Mouse (Mus musculus): Measurements from ENCODE around the gene Pigq. TPM values are rescaled to one million over a fixed set of nuclear protein-coding genes. Genes with fewer than 3 reads are reported as not detected.

Pigq gene
- total RNA-seq, 2 experiments from 2014 or later = 135 to 137 TPM

GRCm38 (mm10) chr17:25959630-25960467 lies 15.1 kb upstream of the Pigq start:
- no peak for DNase-seq (ENCODE audit: extremely low spot score in 1 of 2, low spot score in 1 of 2)

- no peak for DNase-seq (ENCODE audit: extremely low spot score in 1 of 2, low spot score in 1 of 2)
Measured at GRCm38 (mm10) chr17:25958771-25959494, 14.2 kb upstream of the Pigq start.

DNA sequence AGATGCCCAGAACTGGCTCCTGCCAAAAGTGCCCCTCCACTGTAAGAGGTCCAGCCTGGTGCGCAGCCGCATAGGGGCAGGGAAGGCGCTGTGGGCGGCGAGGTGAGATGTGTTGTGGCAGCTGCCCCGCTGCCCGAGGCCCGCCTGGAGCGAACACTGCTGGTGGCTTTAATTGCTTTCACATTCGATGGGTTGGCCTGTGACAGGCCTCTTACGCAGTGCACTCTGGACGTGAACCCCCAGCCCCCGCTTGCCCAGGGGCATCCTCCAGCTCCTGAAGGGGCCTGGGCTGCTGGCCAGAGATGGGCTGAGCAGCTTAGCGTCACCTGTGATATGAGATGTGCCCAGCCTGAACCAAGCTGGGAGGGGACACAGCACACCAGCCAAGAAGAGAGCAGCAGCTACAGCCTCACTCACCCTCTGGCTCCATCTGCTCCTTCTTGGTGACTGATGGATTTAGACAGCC lies 12.9 kb upstream of the Pigq start:
- no peak for DNase-seq (ENCODE audit: extremely low spot score in 1 of 2, low spot score in 1 of 2)

GRCm38 (mm10) chr17:25956631-25957030 lies 11.9 kb upstream of the Pigq start:
- no peak for DNase-seq (ENCODE audit: extremely low spot score in 1 of 2, low spot score in 1 of 2)

DNA sequence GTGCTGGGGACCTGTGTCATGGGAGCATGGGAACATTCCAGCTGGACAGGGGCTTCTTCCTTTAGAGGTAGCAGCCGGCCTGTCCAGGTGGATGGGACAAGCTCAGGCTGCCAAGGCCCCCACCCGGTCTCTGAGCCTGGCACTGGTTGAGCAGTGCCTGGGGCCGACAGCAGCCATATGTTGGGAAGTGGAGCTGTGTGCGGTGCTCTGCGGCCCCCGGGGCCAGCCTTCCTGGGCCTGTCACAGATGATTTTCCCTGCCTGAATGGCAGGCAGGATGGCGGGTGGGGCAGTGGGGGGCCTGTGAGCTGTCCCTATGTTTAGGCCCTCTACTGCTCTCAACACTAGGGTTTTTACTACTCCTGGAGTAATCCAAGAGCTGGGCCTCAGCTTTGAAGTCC lies 11.5 kb upstream of the Pigq start:
- DNase-seq (ENCODE audit: extremely low spot score in 1 of 2, low spot score in 1 of 2) = no peak

DNA sequence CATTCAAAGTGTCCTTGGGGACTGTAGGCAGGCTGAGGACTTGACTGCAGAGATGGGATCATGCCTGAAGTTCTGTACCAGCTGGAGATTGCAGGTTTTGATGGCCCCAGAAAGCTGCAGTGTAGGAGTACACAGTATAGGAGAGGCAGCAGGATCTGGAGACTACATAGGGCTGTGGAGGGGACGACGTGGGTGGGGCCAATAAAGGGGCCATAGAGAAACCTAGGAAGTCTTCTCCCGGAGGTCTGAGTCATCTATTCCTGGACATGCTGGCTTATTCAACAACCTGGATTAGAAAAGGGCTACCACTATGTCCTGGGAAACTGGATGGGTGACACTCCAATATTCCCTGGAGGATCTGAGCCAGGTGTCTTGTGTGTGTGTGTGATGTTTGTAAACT lies 11.0 kb upstream of the Pigq start:
- no peak for DNase-seq (ENCODE audit: extremely low spot score in 1 of 2, low spot score in 1 of 2)

- DNase-seq (ENCODE audit: extremely low spot score in 1 of 2, low spot score in 1 of 2) = no peak
Measured at GRCm38 (mm10) chr17:25954671-25955070, 9.9 kb upstream of the Pigq start.

GRCm38 (mm10) chr17:25953161-25953560 lies 8.4 kb upstream of the Pigq start:
- DNase-seq (ENCODE audit: extremely low spot score in 1 of 2, low spot score in 1 of 2) = no peak

DNA sequence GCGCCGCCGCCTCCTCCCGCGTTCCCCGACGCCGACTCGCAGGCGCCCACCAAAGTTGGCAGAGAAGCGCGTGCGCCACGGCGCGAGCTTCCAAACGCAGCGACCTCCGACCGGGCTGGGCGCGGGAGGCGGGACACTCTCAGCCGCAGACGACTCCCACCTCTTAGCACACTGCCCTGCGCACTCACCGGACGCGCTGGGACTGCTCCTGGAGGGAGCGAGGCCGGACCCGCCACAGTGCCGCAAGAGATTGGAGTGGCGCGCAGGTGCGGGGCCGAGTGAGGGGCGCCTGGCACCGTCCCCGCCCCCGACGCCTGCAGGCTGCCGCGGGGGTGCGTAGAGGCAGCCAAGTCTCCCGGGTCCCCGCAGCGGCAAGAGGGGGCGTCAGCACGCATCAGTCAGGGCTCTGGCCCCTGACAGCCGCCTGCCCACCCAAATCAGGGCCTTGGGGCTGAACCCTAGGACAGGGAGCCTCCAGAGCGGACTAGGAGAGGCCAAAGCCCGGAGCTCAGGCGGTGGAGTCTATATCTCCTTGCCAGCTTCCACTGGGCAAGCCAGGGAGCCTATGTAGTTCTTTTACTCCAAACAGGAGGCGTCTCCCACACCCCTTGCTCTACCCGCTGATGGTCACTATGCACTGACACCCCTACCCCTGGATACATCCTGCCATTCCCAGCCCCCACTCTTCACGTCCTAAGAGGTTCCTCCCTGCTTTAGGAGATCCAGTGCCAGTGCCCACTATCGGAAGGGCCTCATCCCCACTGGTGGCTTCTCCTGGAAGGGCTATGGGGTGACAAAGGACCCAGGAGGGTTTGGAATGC lies 7.3 kb upstream of the Pigq start, which contains the start of gene A930017K11Rik:
Gene A930017K11Rik, minus strand, starts transcription at position 763 of the 821 bp plus-strand sequence.
- DNase-seq (ENCODE audit: extremely low spot score in 1 of 2, low spot score in 1 of 2) = no peak

GRCm38 (mm10) chr17:25951225-25951802 lies 6.6 kb upstream of the Pigq start:
- no peak for DNase-seq (ENCODE audit: extremely low spot score in 1 of 2, low spot score in 1 of 2)

GRCm38 (mm10) chr17:25950706-25951105 lies 6.0 kb upstream of the Pigq start:
- no peak for DNase-seq (ENCODE audit: extremely low spot score in 1 of 2, low spot score in 1 of 2)

DNA sequence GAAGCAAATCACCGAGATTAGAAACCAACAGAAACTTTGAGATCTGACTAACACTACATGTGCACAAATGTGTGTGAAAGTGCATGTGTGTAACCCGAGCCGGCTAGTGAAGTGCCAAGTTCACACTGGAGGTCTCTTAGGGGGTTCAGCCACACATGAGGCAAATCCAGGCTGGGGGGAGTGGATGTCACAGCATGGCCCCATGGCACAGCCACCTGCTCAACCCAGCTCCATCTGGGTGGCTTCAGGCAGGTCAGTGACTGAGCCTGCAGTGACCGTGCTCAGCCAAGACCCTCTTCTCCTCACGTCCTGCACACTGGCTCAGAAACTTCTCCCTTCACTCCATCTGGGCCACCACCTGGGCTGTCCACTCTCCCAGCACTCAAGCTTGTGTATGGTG lies 5.2 kb upstream of the Pigq start:
- DNase-seq (ENCODE audit: extremely low spot score in 1 of 2, low spot score in 1 of 2) = no peak

DNA sequence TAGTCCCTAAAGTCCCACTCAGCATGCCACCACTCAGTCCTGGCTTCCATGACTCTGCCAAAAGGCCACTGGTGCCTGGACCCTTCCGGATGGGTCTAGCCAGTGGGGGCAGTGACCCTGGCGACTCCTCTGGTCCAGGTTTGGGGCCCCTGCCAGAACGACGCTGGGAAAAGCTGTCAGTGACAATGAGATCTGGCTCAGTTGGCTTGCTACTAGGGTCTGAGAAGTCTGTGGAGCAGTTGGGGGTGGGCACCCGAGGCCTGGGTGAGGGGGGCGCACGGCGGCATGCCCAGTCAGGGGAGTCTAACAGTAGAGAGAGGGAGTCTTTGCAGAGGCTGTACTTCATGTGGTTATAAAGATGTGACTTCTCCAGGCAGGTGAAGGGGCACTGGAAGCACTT lies 3.3 kb upstream of the Pigq start:
- DNase-seq (ENCODE audit: extremely low spot score in 1 of 2, low spot score in 1 of 2) = no peak

DNA sequence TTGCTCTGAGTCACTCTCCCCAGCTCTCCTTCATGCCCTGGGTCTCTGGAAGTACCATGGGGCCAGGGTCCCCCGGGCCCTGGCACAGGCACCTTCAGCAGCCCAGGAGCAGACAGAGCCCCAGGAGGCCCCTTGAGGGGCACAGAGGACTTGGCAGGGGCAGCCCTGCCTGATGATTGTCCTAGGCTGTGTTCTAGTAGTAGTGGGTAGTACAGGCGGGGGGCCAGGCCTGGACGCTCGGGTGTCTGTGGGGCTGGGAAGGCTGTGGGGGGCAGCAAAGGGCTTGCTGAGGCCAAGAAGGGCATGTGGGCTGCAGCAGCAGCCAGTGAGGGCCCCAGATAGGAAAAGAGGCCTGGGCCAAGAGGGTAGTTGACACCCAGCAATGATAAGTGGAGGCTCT lies 2.8 kb upstream of the Pigq start:
- no peak for DNase-seq (ENCODE audit: extremely low spot score in 1 of 2, low spot score in 1 of 2)

DNA sequence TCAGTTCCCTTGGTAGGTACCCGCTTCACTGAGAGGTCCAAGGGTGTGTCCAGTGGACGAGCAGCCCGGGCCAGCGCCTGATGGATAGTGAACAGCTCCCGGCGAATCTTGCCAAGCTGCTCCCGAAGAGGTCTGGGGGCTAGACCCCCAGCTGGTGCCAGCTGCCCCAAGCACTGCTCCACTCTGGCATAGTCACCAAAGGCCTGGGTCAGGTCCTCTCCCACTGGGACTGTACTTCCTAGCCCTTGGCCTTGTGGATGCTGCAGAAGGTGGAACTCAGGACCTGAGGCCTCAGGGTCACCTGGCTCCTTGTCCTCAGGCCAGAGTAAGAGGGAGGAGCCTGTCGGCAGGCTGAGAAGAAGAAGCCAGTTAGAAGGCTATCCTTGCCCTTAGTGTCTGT lies 2.2 kb upstream of the Pigq start:
- DNase-seq (ENCODE audit: extremely low spot score in 1 of 2, low spot score in 1 of 2) = no peak

DNA sequence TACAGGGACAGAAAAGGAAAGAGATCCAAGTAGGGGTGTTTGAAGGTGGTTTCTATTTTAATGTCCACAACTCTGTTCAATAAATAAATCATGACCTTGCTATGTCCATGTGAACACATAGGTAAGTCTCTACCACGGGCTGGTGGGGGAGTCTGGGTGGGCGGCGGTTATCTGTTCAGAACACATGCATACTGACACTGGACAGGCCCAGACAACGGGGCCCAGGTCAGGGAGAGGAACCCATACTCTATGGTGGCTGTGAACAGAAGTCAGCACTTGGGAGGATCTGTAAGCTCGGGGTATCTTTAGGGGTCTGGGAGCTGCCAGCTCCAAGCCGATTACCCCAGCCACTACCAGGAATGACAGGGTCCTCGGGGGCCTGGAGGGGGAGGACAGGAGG lies 1.6 kb upstream of the Pigq start:
- no peak for DNase-seq (ENCODE audit: extremely low spot score in 1 of 2, low spot score in 1 of 2)

GRCm38 (mm10) chr17:25945517-25946155 lies 900 bp upstream of the Pigq start:
- no peak for DNase-seq (ENCODE audit: extremely low spot score in 1 of 2, low spot score in 1 of 2)

- DNase-seq (ENCODE audit: extremely low spot score in 1 of 2, low spot score in 1 of 2) = no peak
Measured at GRCm38 (mm10) chr17:25943769-25944168, 967 bp downstream of the Pigq start.

DNA sequence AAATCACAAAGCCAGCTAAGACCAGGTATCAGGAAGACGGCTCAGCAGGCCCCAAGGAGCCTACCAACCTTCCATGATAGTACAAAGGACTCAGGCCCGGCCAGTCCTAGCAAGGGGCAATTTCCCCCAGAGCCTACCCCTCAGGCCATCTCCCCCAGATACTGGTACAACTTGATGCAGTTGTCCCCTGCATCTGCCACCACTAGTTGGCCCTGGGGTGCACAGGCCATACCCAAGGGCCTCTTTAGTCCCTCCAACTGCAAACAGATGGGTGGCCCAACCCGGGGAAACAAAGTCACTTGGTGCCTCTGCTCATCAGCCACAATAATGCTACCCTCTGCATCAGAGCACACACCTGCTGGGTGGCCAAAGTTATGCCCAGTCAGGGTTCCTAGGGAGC lies 1.5 kb downstream of the Pigq start:
- no peak for DNase-seq (ENCODE audit: extremely low spot score in 1 of 2, low spot score in 1 of 2)

DNA sequence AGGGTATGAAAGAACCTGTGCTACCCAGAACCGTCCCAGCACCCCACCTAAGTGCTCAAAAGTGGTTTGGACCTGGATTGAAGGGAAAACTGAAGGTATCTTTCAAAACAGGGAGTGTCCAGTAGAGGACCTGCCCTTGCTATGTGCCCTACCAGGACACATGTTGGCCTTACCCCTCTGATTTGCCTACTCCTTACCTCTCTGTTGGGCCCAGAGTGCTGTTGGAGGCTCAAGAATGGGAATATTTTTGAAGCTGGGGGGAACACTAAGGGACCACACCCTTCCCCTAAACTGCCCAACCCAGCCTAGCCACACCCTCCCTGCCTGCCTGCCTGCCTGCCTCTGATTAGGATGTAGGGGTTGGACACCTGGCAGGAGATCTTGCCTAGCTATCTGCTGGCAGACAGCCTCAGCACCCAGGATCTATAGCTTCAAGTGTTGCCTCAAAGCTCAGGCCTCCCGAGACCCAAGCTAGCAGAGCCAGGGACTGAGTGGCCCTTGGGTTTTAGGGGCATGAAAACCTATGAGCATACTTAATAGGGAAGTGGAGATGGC lies 2.1 kb downstream of the Pigq start:
- no peak for DNase-seq (ENCODE audit: extremely low spot score in 1 of 2, low spot score in 1 of 2)

Measured in layer of hippocampus, postnatal 25 days (tissue).